Mouse (Mus musculus) limb, embryonic 14.5 days (tissue): ENCODE data around the gene 4921517D22Rik. TPM values are rescaled to one million over a fixed set of nuclear protein-coding genes. Genes with fewer than 3 reads are reported as not detected.

Experiments
- ATAC-seq: fragments of 200-750 bp; cut with Nextera tagmentation; 2 replicates; pipeline ENCODE4 v1.8.0; 2017; ENCODE audit warnings: low read depth, moderate number of reproducible peaks, moderate TSS enrichment; ENCODE audit not compliant: low FRiP score
- DNase-seq: peaks from one replicate; pipeline ENCODE4 v3.0.0-alpha.2; 2015; ENCODE audit warnings: low spot score
- H3K27ac ChIP-seq: fragments of 300-500 bp; sonication (generic); replicated peaks from 2 replicates; pipeline ENCODE4 v1.5.1; 2014; ENCODE audit warnings: low read depth, mild to moderate bottlenecking, low read length, moderate library complexity, mixed read lengths
- H3K27me3 ChIP-seq: fragments of 300-500 bp; sonication (generic); 2 replicates; pipeline ENCODE4 v1.6.1; 2014; ENCODE audit warnings: low read length, mixed read lengths; ENCODE audit not compliant: control insufficient read depth, insufficient read depth
- H3K36me3 ChIP-seq: fragments of 300-500 bp; sonication (generic); 2 replicates; pipeline ENCODE4 v1.6.1; 2014; ENCODE audit warnings: mild to moderate bottlenecking, low read length, moderate library complexity, mixed read lengths; ENCODE audit not compliant: control insufficient read depth, insufficient read depth
- H3K4me1 ChIP-seq: fragments of 300-500 bp; sonication (generic); 2 replicates; pipeline ENCODE4 v1.6.1; 2014; ENCODE audit warnings: antibody characterized with exemption, low read length, mixed read lengths; ENCODE audit not compliant: control insufficient read depth, insufficient read depth
- H3K4me2 ChIP-seq: fragments of 300-500 bp; sonication (generic); replicated peaks from 2 replicates; pipeline ENCODE4 v1.6.1; 2014; ENCODE audit warnings: low read depth, mild to moderate bottlenecking, low read length, moderate library complexity; ENCODE audit not compliant: severe bottlenecking
- H3K4me3 ChIP-seq: fragments of 300-500 bp; sonication (generic); replicated peaks from 2 replicates; pipeline ENCODE4 v1.5.1; 2014; ENCODE audit warnings: low read length
- H3K9ac ChIP-seq: fragments of 300-500 bp; sonication (generic); 2 replicates; pipeline ENCODE4 v1.6.1; 2014; ENCODE audit warnings: mild to moderate bottlenecking, low read depth, low read length, moderate library complexity; ENCODE audit not compliant: severe bottlenecking
- H3K9me3 ChIP-seq: fragments of 300-500 bp; sonication (generic); 2 replicates; pipeline ENCODE4 v1.6.1; 2016; ENCODE audit warnings: low read length; ENCODE audit not compliant: control insufficient read depth
- POLR2A ChIP-seq: fragments of 200-500 bp; IDR thresholded peaks from 2 replicates; pipeline ENCODE4 v1.8.0; 2012; ENCODE audit warnings: inconsistent platforms, mild to moderate bottlenecking, moderate library complexity, borderline replicate concordance; ENCODE audit not compliant: insufficient read depth, insufficient read length; ENCODE audit errors: extremely low read depth
- WGBS: fragments of 180-500 bp; shearing (Covaris S2); extraction: QIAGEN DNeasy Blood & Tissue Kit; methylation state at CpG from one replicate; pipeline ENCODE4 v1.1.7; 2014; 5-methylcytosine and 5-hydroxymethylcytosine counted together
- polyA plus RNA-seq, 2 experiments: library from polyadenylated mRNA; depleted of rRNA in 1 of 2; stranded (reverse) in 1 of 2; unstranded in 1 of 2; fragments of >200 nt; fragmentation: Nextera tagmentation in 1 of 2; extraction: Ambion mirVana in 1 of 2; gene quantifications; 2 replicates each; pipeline versions ENCODE4 v1.2.1 to v1.2.3; 2012 to 2014

Gene 4921517D22Rik
- polyA plus RNA-seq, 2 experiments: not detected

DNA sequence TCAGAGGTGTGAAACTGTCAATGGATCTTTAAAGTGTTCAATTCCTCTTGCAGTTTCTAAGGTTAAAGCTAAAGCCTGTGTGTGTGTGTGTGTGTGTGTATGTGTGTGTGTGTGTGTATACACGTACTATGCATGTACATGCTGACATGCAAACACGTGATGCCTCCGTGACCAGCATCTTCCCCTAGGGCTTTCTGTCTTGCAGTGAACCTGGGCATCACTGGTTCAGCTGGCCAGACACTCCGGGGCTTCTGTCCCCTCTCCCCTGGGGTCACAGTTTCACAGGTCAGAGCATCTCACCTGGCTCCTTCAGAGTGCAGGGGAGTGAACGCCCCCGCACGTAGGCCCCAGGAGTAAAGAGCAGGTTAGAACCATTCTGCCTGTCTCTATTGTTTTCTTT lies 20.3 kb downstream of the 4921517D22Rik start:
- peaks cover 15% of the 10 kb centered on the region for H3K4me1 ChIP-seq
- 50% methylated on average over 7 of the region's 7 CpGs for WGBS
- no peak for TF ChIP-seq POLR2A
- no peak overlapping the region for H3K27ac ChIP-seq
- H3K4me3 ChIP-seq: no peak overlapping the region
- H3K27me3 ChIP-seq: no peaks in the 10 kb centered on the region
- ATAC-seq (no peak), DNase-seq (no peak)
- H3K9ac ChIP-seq: no peak overlapping the region
- no peaks in the 10 kb centered on the region for H3K9me3 ChIP-seq
- no peaks in the 10 kb centered on the region for H3K36me3 ChIP-seq
- no peak overlapping the region; the same call in 1 of the 2 replicates for H3K4me2 ChIP-seq

DNA sequence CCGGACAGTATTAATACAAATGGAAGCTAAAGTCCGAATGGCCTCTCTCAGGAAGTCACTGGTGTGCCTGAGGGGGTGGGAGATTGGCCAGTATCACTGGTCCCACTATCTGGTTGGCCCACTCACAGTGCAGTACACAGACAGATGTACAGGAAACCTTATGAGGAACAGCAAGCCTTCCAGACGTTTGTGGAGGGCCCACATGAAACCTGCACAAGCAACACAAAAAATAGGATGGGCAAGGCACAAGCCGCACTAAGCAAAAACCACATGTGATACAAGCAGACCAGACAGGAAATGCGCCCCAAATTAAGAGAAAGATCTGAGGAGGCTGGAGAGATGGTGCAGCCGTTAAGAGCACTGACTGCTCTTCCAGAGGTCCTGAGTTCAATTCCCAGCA lies 21.7 kb downstream of the 4921517D22Rik start:
- Histone ChIP-seq H3K4me3 (no peak overlapping the region), H3K27ac (no peak overlapping the region), H3K9me3 (no peaks in the 10 kb centered on the region), H3K4me1 (peaks cover 16% of the 10 kb centered on the region), H3K9ac (no peak overlapping the region), H3K36me3 (0 out of 2 replicates have a peak, but pooled peaks cover under 1% of the 10 kb centered on the region), H3K27me3 (no peaks in the 10 kb centered on the region), H3K4me2 (no peak overlapping the region)
- no peak for ATAC-seq
- no peak for DNase-seq
- no peak for TF ChIP-seq POLR2A
- WGBS: 60% methylated on average over 6 of the region's 6 CpGs

- H3K9me3 ChIP-seq: no peaks in the 10 kb centered on the region
- H3K27me3 ChIP-seq: no peaks in the 10 kb centered on the region
- TF ChIP-seq POLR2A: no peak
- no peak overlapping the region for H3K4me3 ChIP-seq
- no peak for ATAC-seq
- no peak overlapping the region for H3K9ac ChIP-seq
- H3K4me2 ChIP-seq: no peak overlapping the region
- H3K27ac ChIP-seq: no peak overlapping the region
- 0 out of 2 replicates have a peak, but pooled peaks cover 3% of the 10 kb centered on the region for H3K36me3 ChIP-seq
- WGBS: 66% methylated on average over 2 of the region's 2 CpGs
- peaks cover 16% of the 10 kb centered on the region for H3K4me1 ChIP-seq
- DNase-seq: no peak
These were observed 22.4 kb downstream of the 4921517D22Rik start for GRCm38 (mm10) chr13:59671521-59671920.

- 0 out of 2 replicates have a peak, but pooled peaks cover 3% of the 10 kb centered on the region for H3K36me3 ChIP-seq
- DNase-seq (no peak), ATAC-seq (no peak)
- H3K27me3 ChIP-seq: no peaks in the 10 kb centered on the region
- no peak overlapping the region for H3K9ac ChIP-seq
- H3K4me3 ChIP-seq: no peak overlapping the region
- no peaks in the 10 kb centered on the region for H3K9me3 ChIP-seq
- WGBS: 87% methylated on average over 10 of the region's 10 CpGs
- peaks cover 16% of the 10 kb centered on the region for H3K4me1 ChIP-seq
- no peak overlapping the region for H3K27ac ChIP-seq
- H3K4me2 ChIP-seq: no peak overlapping the region
- TF ChIP-seq POLR2A: no peak
These were observed 24.0 kb downstream of the 4921517D22Rik start for GRCm38 (mm10) chr13:59669946-59670345.

DNA sequence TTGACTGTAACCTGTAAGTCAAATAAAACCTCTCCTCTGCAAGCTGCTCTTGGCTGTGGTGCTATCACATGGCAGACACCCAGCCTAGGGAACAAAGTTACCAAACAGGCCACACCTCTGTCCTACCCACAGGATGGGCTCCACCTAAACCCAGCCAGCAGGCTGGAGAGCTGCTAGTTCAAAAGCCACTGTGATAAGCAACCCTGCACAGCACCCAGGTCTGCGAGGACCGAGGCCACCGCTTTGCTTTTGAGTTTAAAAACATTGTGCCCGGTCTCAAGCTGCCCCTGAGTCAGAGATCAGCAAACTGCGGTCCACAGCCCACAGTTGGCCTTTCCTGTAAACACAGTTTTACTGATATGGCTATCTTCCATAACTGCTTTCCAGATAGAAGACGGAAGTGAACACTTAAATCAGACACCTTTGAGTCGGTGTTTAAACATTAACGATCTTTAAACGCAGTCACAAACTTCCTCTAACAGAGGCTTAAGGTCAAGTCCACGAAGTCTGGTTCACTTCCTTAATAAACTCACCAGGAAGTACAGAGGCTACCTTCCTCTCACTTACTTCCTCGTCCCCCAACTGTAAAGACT lies 25.3 kb downstream of the 4921517D22Rik start:
- H3K27me3 ChIP-seq: no peaks in the 10 kb centered on the region

More for the DNA sequence above, 25.3 kb downstream of the 4921517D22Rik start:
- Histone ChIP-seq H3K4me3 (no peak overlapping the region), H3K4me2 (no peak overlapping the region), H3K9me3 (no peaks in the 10 kb centered on the region), H3K27ac (0 out of 2 replicates have a peak overlapping the region, but pooled peaks have one; percentile 14), H3K36me3 (peaks cover 11% of the 10 kb centered on the region; the same call in 1 of the 2 replicates), H3K9ac (no peak overlapping the region), H3K4me1 (peaks cover 7% of the 10 kb centered on the region)
- no peak for TF ChIP-seq POLR2A
- no peak for DNase-seq
- WGBS: 49% methylated on average over 11 of the region's 11 CpGs
- no peak for ATAC-seq
